Mouse (Mus musculus): ENCODE measurements around the gene Crebl2. TPM values are rescaled to one million over a fixed set of nuclear protein-coding genes. Genes with fewer than 3 reads are reported as not detected.

The Crebl2 gene
- total RNA-seq, 2 experiments from 2014 or later = 10.4 to 10.9 TPM

- H3K4me3 ChIP-seq = no peak overlapping the region
- intact Hi-C loops (cut with DNase I) = no loop called here
- no peak overlapping the region for H3K27ac ChIP-seq
- DNase-seq = no peak
- TF ChIP-seq CTCF (IDR thresholded peaks at IDR 0.05) = no peak
Measured at GRCm38 (mm10) chr6:134801483-134801882, 28.5 kb upstream of the Crebl2 start.

- Histone ChIP-seq H3K27ac (no peak overlapping the region), H3K4me3 (no peak overlapping the region)
- TF ChIP-seq CTCF (IDR thresholded peaks at IDR 0.05) = no peak
- intact Hi-C loops (cut with DNase I) = no loop called here
- DNase-seq = no peak
Measured at GRCm38 (mm10) chr6:134802641-134803043, 27.3 kb upstream of the Crebl2 start.

GRCm38 (mm10) chr6:134804736-134805277 lies 25.1 kb upstream of the Crebl2 start:
- TF ChIP-seq CTCF (IDR thresholded peaks at IDR 0.05) = no peak
- Histone ChIP-seq H3K27ac (no peak overlapping the region), H3K4me3 (no peak overlapping the region)
- intact Hi-C loops (cut with DNase I) = no loop called here
- DNase-seq = no peak

- intact Hi-C loops (cut with DNase I) = no loop called here
- DNase-seq = no peak
- no peak for TF ChIP-seq CTCF (IDR thresholded peaks at IDR 0.05)
- Histone ChIP-seq H3K4me3 (no peak overlapping the region), H3K27ac (no peak overlapping the region)
Measured at GRCm38 (mm10) chr6:134806130-134806529, 23.8 kb upstream of the Crebl2 start.

- H3K4me3 ChIP-seq = no peak overlapping the region
- no peak for DNase-seq
- no peak for TF ChIP-seq CTCF (IDR thresholded peaks at IDR 0.05)
- intact Hi-C loops (cut with DNase I) = no loop called here
- H3K27ac ChIP-seq = no peak overlapping the region
Measured at GRCm38 (mm10) chr6:134807091-134807490, 22.9 kb upstream of the Crebl2 start.

GRCm38 (mm10) chr6:134807794-134808193 lies 22.2 kb upstream of the Crebl2 start:
- Histone ChIP-seq H3K27ac (no peak overlapping the region), H3K4me3 (no peak overlapping the region)
- DNase-seq = no peak
- TF ChIP-seq CTCF (IDR thresholded peaks at IDR 0.05) = no peak
- intact Hi-C loops (cut with DNase I) = no loop called here

- Histone ChIP-seq H3K27ac (no peak overlapping the region), H3K4me3 (no peak overlapping the region)
- no peak for DNase-seq
- intact Hi-C loops (cut with DNase I) = no loop called here
- no peak for TF ChIP-seq CTCF (IDR thresholded peaks at IDR 0.05)
Measured at GRCm38 (mm10) chr6:134813066-134813465, 16.9 kb upstream of the Crebl2 start.

- intact Hi-C loops (cut with DNase I) = no loop called here
- Histone ChIP-seq H3K4me3 (no peak overlapping the region), H3K27ac (no peak overlapping the region)
- TF ChIP-seq CTCF (IDR thresholded peaks at IDR 0.05) = no peak
- no peak for DNase-seq
Measured at GRCm38 (mm10) chr6:134817051-134817928, 12.7 kb upstream of the Crebl2 start.

GRCm38 (mm10) chr6:134819741-134820140 lies 10.2 kb upstream of the Crebl2 start:
- Histone ChIP-seq H3K4me3 (no peak overlapping the region), H3K27ac (no peak overlapping the region)
- TF ChIP-seq CTCF (IDR thresholded peaks at IDR 0.05) = no peak
- no peak for DNase-seq
- intact Hi-C loops (cut with DNase I) = no loop called here

- no peak for DNase-seq
- intact Hi-C loops (cut with DNase I) = no loop called here
- TF ChIP-seq CTCF (IDR thresholded peaks at IDR 0.05) = no peak
- H3K27ac ChIP-seq = no peak overlapping the region
- H3K4me3 ChIP-seq = no peak overlapping the region
Measured at GRCm38 (mm10) chr6:134820411-134820810, 9.5 kb upstream of the Crebl2 start.

GRCm38 (mm10) chr6:134822844-134823243 lies 7.1 kb upstream of the Crebl2 start:
- DNase-seq = no peak
- TF ChIP-seq CTCF (IDR thresholded peaks at IDR 0.05) = peak; percentile 67
- intact Hi-C loops (cut with DNase I) = no loop called here

GRCm38 (mm10) chr6:134830776-134831175 lies 822 bp downstream of the Crebl2 start:
- DNase-seq = no peak
- no peak for TF ChIP-seq CTCF (IDR thresholded peaks at IDR 0.05)
- H3K4me3 ChIP-seq = peak overlapping the region; percentile 78
- intact Hi-C loops (cut with DNase I) = no loop called here
- H3K27ac ChIP-seq = peak overlapping the region; percentile 98

More at GRCm38 (mm10) chr6:134822844-134823243, 7.1 kb upstream of the Crebl2 start:
- no peak overlapping the region for H3K4me3 ChIP-seq
- no peak overlapping the region for H3K27ac ChIP-seq

GRCm38 (mm10) chr6:134834585-134835251 lies 4.8 kb downstream of the Crebl2 start:
- Histone ChIP-seq H3K4me3 (no peak overlapping the region), H3K27ac (no peak overlapping the region)
- intact Hi-C loops (cut with DNase I) = no loop called here
- no peak for TF ChIP-seq CTCF (IDR thresholded peaks at IDR 0.05)
- no peak for DNase-seq

Data from gastrocnemius, adult 2 months (tissue).